Mouse (Mus musculus) embryonic facial prominence, embryonic 14.5 days (tissue): Measurements from ENCODE around the gene Ube4b. TPM values are rescaled to one million over a fixed set of nuclear protein-coding genes. Genes with fewer than 3 reads are reported as not detected.

Experiments
- ATAC-seq: fragments of 200-750 bp; cut with Nextera tagmentation; 2 replicates; pipeline ENCODE4 v1.8.0; 2017; ENCODE audit warnings: low read depth, moderate number of reproducible peaks, moderate TSS enrichment
- DNase-seq: peaks from one replicate; pipeline ENCODE4 v3.0.0-alpha.2; 2015; ENCODE audit warnings: low spot score
- H3K27ac ChIP-seq: fragments of 300-500 bp; sonication (generic); replicated peaks from 2 replicates; pipeline ENCODE4 v1.5.1; 2014; ENCODE audit warnings: low read depth, mild to moderate bottlenecking, low read length, moderate library complexity
- H3K27me3 ChIP-seq: fragments of 300-500 bp; sonication (generic); replicated peaks from 2 replicates; pipeline ENCODE4 v1.6.1; 2014; ENCODE audit warnings: low read length; ENCODE audit not compliant: control insufficient read depth, insufficient read depth
- H3K36me3 ChIP-seq: fragments of 300-500 bp; sonication (generic); 2 replicates; pipeline ENCODE4 v1.6.1; 2014; ENCODE audit warnings: low read length, mixed read lengths; ENCODE audit not compliant: control insufficient read depth, insufficient read depth
- H3K4me1 ChIP-seq: fragments of 300-500 bp; sonication (generic); 2 replicates; pipeline ENCODE4 v1.6.1; 2014; ENCODE audit warnings: antibody characterized with exemption, low read length; ENCODE audit not compliant: control insufficient read depth, insufficient read depth
- H3K4me2 ChIP-seq: fragments of 300-500 bp; sonication (generic); 2 replicates; pipeline ENCODE4 v1.6.1; 2014; ENCODE audit warnings: low read depth, mild to moderate bottlenecking, low read length, moderate library complexity, mixed read lengths
- H3K4me3 ChIP-seq: fragments of 300-500 bp; sonication (generic); 2 replicates; pipeline ENCODE4 v1.5.1; 2014; ENCODE audit warnings: low read depth, mild to moderate bottlenecking, low read length
- H3K9ac ChIP-seq: fragments of 300-500 bp; sonication (generic); 2 replicates; pipeline ENCODE4 v1.6.1; 2014; ENCODE audit warnings: low read depth, mild to moderate bottlenecking, low read length, moderate library complexity, mixed read lengths
- H3K9me3 ChIP-seq: fragments of 300-500 bp; sonication (generic); 2 replicates; pipeline ENCODE4 v1.6.1; 2016; ENCODE audit warnings: low read length; ENCODE audit not compliant: control insufficient read depth
- WGBS: fragments of 180-500 bp; shearing (Covaris S2); extraction: QIAGEN DNeasy Blood & Tissue Kit; methylation state at CpG from one replicate; pipeline ENCODE4 v1.1.7; 2014; 5-methylcytosine and 5-hydroxymethylcytosine counted together
- polyA plus RNA-seq: library from polyadenylated mRNA; unstranded; fragments of >200 nt; fragmentation: Nextera tagmentation; extraction: Ambion mirVana; gene quantifications from 2 replicates; pipeline ENCODE4 v1.2.1, GENCODE M21; 2014

Ube4b gene
- polyA plus RNA-seq, 1 experiment from 2014 or later: 43.7 TPM

DNA sequence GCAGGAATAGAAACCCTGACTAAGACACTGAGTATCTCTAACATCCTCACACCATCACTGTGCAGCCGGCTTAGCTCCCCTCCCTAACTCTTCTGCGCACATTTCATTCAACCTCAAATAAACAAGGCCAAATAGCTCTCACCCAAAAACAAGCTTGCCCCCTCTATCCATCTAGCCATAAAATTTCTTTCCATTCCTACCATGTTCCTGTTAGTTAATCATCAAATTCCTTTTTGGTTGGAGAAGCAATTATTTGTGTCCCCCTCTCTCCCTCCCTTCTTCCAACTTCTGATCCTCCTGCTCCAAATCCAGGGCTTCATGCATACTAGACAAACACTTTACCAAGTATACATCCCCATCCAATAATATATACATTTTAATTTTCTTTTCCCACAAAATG lies 130.0 kb downstream of the Ube4b start:
- WGBS: 82% methylated on average over 2 of the region's 2 CpGs
- no peaks in the 10 kb centered on the region for H3K36me3 ChIP-seq
- no peak for ATAC-seq

DNA sequence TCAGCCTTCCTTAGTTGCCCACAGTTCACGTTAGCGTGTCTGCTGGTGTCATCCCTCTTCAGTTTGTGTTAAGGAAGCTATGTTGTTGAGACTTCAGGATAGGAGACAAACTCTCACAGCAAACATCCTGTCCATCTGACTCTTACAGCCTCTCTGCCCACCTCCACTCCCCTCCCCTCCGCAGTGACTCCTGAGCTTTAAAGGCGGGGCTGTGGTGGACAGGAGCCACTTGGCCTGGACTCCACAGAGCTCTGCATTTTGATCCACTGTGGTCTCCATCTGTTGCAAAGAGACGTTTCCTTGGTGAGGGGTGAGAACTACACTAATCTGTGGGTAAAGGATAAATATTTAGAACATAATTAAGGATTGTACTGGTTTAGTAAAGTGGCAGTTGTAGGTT lies 133.6 kb downstream of the Ube4b start:
- no peak overlapping the region for H3K4me3 ChIP-seq
- no peak overlapping the region for H3K9ac ChIP-seq
- H3K36me3 ChIP-seq: peaks cover 27% of the 10 kb centered on the region
- ATAC-seq (no peak), DNase-seq (no peak)
- no peaks in the 10 kb centered on the region for H3K27me3 ChIP-seq
- H3K27ac ChIP-seq: no peak overlapping the region
- H3K4me1 ChIP-seq: peaks cover 13% of the 10 kb centered on the region
- no peaks in the 10 kb centered on the region for H3K9me3 ChIP-seq
- 77% methylated on average over 5 of the region's 5 CpGs for WGBS
- no peak overlapping the region for H3K4me2 ChIP-seq

More for the DNA sequence above, 130.0 kb downstream of the Ube4b start:
- Histone ChIP-seq H3K4me3 (no peak overlapping the region), H3K9me3 (no peaks in the 10 kb centered on the region), H3K27ac (no peak overlapping the region), H3K9ac (no peak overlapping the region), H3K4me2 (no peak overlapping the region), H3K4me1 (peaks cover 13% of the 10 kb centered on the region), H3K27me3 (no peaks in the 10 kb centered on the region)
- DNase-seq: no peak

DNA sequence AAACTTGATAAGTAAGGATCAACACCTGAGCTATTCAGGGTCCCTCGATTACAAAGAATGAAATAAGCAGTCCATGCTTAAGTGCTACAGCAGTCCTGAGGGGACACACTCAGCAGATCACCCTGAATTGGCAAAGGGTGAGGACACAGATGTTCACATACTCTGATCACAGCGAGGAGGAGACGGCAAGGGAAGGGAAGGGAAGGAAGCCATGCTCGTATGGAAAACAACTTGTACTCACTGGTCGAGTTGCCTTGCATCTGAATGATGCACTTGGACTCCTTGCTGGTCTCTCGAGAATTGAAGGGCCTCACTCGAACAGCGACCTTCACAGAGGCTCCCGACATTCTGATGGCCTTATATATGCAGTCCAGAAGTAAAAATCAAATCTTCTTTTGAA lies 135.5 kb downstream of the Ube4b start:
- H3K36me3 ChIP-seq: peaks cover 29% of the 10 kb centered on the region
- peaks cover 13% of the 10 kb centered on the region for H3K4me1 ChIP-seq
- no peak overlapping the region for H3K4me2 ChIP-seq
- DNase-seq (no peak), ATAC-seq (no peak)
- no peak overlapping the region for H3K4me3 ChIP-seq
- no peak overlapping the region for H3K27ac ChIP-seq
- no peaks in the 10 kb centered on the region for H3K9me3 ChIP-seq
- H3K9ac ChIP-seq: no peak overlapping the region
- H3K27me3 ChIP-seq: no peaks in the 10 kb centered on the region
- WGBS: 82% methylated on average over 9 of the region's 9 CpGs

DNA sequence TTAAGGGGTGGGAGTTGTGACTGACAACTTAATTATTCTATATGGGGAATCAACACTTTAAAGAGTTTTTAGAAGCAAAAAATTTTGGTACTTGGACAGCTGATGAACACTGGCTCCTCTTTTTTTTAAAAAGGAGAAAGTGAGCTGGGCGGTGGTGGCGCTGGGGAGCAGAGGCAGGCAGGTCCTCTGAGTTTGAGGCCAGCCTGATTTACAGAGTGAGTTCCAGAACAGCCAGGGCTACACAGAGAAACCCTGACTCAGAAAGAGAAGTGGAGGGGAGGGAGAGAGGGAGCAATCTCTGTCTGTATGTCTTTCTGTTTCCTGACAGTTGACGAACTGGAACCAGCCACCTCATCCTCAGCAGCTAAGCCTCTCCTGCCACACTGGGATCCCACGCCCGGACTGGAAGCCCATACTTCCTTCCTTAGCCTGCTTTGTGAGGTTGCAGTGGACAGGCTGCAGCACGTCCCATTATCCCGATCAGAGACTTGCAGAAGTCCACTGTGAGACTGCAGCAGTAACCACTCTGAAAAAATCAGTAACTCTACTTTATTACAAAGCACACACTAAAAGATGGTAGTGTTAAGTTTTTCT lies 136.3 kb downstream of the Ube4b start:
- DNase-seq: no peak
- Histone ChIP-seq H3K27ac (no peak overlapping the region), H3K36me3 (peaks cover 29% of the 10 kb centered on the region), H3K4me3 (no peak overlapping the region), H3K27me3 (no peaks in the 10 kb centered on the region), H3K9me3 (no peaks in the 10 kb centered on the region), H3K9ac (no peak overlapping the region), H3K4me1 (peaks cover 9% of the 10 kb centered on the region), H3K4me2 (no peak overlapping the region)
- 78% methylated on average over 7 of the region's 7 CpGs for WGBS
- no peak for ATAC-seq

DNA sequence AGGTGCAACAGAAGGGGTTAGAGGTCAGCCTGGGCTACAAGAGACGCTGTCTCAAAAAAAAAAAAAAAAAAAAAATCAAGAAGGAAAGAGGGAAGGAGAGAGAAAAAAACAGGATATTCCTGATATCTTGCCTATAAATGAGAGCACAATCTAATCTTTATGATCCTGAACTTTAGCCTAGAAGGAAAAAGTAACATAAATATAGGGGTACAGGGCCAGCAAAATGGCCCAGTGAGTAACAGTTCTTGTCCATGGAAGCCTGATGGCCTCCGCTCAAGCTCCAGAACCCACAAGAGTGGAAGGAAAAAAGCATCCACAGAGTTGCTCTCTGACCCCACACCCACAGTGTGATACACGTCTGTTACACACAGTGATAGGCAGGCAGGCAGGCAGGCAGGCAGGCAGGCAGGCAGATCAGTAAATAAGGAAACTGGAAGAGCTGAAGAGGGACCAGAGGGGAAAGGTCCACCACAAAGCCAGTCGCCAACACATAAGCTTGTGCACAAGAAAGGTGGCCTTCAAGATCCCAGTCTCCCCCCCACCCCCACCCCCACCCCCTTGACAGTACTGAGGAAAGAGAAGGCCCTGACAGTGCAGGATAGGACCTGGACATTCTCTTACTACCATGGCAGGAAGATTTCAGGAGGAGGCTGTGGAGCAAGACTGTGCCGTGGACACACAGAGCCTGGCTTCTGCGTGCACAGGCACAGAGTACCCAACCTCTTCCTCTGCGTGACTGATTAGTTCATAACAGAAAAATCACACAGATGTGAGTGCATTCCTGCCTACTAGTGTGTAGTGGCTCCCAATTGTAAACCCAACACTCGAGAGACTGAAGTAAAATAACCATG lies 140.0 kb downstream of the Ube4b start:
- DNase-seq (no peak), ATAC-seq (no peak)
- Histone ChIP-seq H3K9ac (no peak overlapping the region), H3K4me2 (no peak overlapping the region), H3K4me3 (no peak overlapping the region), H3K27me3 (no peaks in the 10 kb centered on the region), H3K4me1 (no peaks in the 10 kb centered on the region), H3K27ac (no peak overlapping the region), H3K9me3 (no peaks in the 10 kb centered on the region), H3K36me3 (peaks cover 29% of the 10 kb centered on the region)
- WGBS: 78% methylated on average over 8 of the region's 8 CpGs

DNA sequence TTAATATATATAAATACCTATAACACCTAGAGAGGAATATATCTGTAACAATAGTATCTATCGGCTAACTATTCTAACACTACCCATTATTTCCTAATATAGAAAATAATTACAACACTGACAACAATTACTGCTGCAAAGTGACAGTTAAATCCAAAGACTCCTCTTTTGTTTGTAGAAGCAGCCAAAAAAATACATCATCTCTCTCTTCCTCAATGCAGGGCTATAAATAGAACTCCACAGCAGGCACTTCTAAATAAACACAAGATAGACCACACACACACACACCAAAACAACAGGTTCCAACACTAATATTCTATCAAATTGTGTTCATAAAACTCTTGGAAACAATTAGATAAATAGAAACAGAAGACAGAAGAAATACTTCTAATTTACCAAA lies 140.9 kb downstream of the Ube4b start:
- DNase-seq (no peak), ATAC-seq (no peak)
- Histone ChIP-seq H3K4me2 (no peak overlapping the region), H3K27ac (no peak overlapping the region), H3K9me3 (no peaks in the 10 kb centered on the region), H3K36me3 (peaks cover 23% of the 10 kb centered on the region), H3K9ac (no peak overlapping the region), H3K27me3 (no peaks in the 10 kb centered on the region), H3K4me3 (no peak overlapping the region), H3K4me1 (no peaks in the 10 kb centered on the region)
- WGBS: 81% methylated on average over 1 of the region's 1 CpGs

DNA sequence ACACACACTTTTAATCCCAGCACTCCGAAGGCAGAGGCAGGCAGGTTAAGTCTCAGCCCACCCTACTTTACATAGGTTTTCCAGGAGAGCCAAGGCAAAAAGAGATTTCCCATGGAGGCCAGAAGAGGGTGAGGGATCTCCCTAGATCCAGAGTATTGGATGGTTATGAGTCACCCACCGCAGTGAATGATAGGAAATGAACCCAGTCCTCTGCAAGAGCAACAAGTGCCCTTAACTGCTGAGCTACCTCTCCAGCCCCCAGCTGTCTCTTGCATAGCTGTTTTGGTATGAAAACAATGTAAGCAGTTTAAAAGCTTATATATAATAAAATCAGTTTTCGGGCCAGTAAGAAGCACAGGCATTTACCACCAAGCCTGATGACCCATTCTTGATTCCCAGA lies 143.5 kb downstream of the Ube4b start:
- 0 out of 2 replicates have a peak, but pooled peaks cover 2% of the 10 kb centered on the region for H3K36me3 ChIP-seq
- no peak overlapping the region for H3K4me2 ChIP-seq
- no peaks in the 10 kb centered on the region for H3K27me3 ChIP-seq
- no peak overlapping the region for H3K27ac ChIP-seq
- DNase-seq (no peak), ATAC-seq (no peak)
- no peaks in the 10 kb centered on the region for H3K9me3 ChIP-seq
- WGBS: 81% methylated on average over 3 of the region's 3 CpGs
- no peak overlapping the region for H3K4me3 ChIP-seq
- no peak overlapping the region for H3K9ac ChIP-seq
- H3K4me1 ChIP-seq: 0 out of 2 replicates have a peak, but pooled peaks cover 2% of the 10 kb centered on the region

DNA sequence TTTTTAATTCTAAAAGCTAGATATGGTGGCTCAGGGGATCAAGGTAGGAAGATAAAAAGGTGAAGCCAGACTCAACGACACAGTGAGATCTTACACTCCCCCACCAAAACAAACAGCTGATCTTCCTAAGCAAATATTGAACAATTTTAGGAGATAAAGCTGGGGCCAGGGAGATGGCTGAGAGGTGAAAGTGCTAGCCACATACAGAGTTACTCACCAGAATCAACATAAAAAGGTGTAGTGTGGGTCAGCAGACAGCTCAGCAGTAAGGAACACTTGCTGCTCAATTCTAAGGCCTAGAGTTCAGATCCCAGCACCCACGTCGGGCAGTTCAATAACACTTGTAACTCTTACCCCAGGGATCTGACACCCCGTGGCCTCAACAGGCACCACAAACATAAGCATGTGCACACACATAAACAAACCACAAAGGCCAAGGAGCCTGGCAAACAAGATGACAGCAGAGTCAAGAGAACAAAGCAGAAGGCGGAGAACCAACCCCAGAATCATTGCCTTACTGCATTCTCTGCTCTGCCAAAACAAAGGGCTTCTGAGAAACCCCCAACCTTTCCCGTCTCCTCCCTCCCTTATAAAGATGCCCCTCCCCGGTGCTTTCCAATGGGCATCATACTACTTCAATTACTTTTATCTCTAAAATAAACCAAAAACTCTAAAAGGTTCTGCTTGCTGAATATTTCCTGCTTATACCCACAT lies 144.4 kb downstream of the Ube4b start:
- WGBS: 83% methylated on average over 7 of the region's 7 CpGs
- H3K4me3 ChIP-seq: no peak overlapping the region
- no peaks in the 10 kb centered on the region for H3K9me3 ChIP-seq
- no peak for ATAC-seq
- no peaks in the 10 kb centered on the region for H3K27me3 ChIP-seq
- no peaks in the 10 kb centered on the region for H3K36me3 ChIP-seq
- H3K4me2 ChIP-seq: no peak overlapping the region
- H3K9ac ChIP-seq: no peak overlapping the region
- peaks cover 10% of the 10 kb centered on the region for H3K4me1 ChIP-seq
- no peak overlapping the region for H3K27ac ChIP-seq
- no peak for DNase-seq
